Mouse (Mus musculus) adrenal gland, adult (tissue): ENCODE data around the gene Paox.

Experiments
- DNase-seq, 2 experiments: peaks; one replicate each; pipeline ENCODE4 v3.0.0; 2022 to 2023; ENCODE audit warnings: low spot score in 1 of 2; ENCODE audit not compliant: inconsistent age in 2 of 2

The Paox gene

GRCm38 (mm10) chr7:140164664-140165063 is 49.1 kb downstream of the Paox start, which contains the start of gene Olfr522:
Gene Olfr522 (minus strand): TSS chr7:140164764.
- no peak for DNase-seq

- DNase-seq, result no peak
Observed at GRCm38 (mm10) chr7:140167950-140168349, 52.4 kb downstream of the Paox start.

- no peak for DNase-seq
Observed at GRCm38 (mm10) chr7:140169386-140169785, 53.8 kb downstream of the Paox start.

- no peak for DNase-seq
Observed at GRCm38 (mm10) chr7:140170863-140171262, 55.3 kb downstream of the Paox start.

GRCm38 (mm10) chr7:140172936-140173335 is 57.3 kb downstream of the Paox start, which contains the start of gene Olfr523:
Gene Olfr523 (plus strand): TSS chr7:140173217.
- no peak for DNase-seq

DNA sequence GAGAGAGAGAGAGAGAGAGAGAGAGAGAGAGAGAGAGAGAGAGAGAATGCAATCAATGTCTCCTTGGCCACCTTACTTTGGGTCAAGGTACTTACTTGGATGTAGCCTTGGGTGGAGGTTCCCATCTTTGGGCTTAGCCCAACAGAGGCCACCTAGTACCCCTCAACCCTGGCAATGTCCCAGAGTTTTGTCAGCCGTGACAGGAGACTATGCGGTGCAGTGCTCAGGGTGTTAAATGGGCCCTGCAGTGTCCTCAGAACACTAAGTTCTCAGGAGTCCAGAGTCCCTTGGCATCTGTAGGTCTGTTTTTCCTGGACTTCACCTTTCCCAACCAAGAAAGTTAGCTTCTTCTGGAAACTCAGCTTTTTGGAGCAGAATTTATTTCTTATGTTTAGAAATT is 63.6 kb downstream of the Paox start:
- no peak for DNase-seq

- no peak for DNase-seq
Observed at GRCm38 (mm10) chr7:140180692-140181091, 65.1 kb downstream of the Paox start.

DNA sequence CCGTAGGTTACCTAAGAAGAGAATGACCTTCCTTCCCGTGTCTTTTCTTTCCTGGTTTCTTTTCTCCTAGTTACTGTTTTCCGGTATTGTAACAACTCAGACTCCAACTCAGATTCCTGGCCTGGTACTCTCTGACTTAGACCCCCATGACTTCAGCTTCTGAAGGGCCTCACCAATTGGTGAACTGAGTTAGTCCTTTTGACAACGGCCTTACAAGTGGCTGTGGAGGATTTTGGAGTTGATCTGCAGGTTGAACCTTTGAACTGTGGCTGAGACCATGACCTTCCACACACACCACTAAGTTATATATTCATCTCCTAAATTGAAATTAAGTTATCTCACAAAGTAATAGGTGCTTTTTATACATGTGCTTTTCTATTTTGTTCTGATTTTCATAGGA is 68.6 kb downstream of the Paox start:
- no peak for DNase-seq
